Mouse (Mus musculus): ENCODE results near the gene Spock1.

- TF ChIP-seq GATA1 (IDR thresholded peaks at IDR 0.05; ENCODE audit: low read length) (no peak), TAL1 (IDR thresholded peaks at IDR 0.05; ENCODE audit: low read length) (no peak)
Observed at GRCm38 (mm10) chr13:57418781-57419180, 489.4 kb downstream of the Spock1 start.

Data from erythroblast, embryonic 14.5 days (primary cell).